Mouse (Mus musculus): ENCODE results near the gene Sar1b. TPM values are rescaled to one million over a fixed set of nuclear protein-coding genes. Genes with fewer than 3 reads are reported as not detected.

Gene Sar1b
- polyA plus RNA-seq, 1 experiment from 2014 or later: 110 TPM

GRCm38 (mm10) chr11:51817756-51818155 lies 54.3 kb downstream of the Sar1b start:
- Histone ChIP-seq H3K4me2 (ENCODE audit: low read depth, low read length) (no peak overlapping the region), H3K36me3 (ENCODE audit: control insufficient read depth, insufficient read depth, low read length) (peaks cover 22% of the 10 kb centered on the region), H3K4me1 (replicated peaks; ENCODE audit: control insufficient read depth, insufficient read depth, low read length) (no peaks in the 10 kb centered on the region), H3K9me3 (ENCODE audit: control insufficient read depth, low read length) (no peaks in the 10 kb centered on the region), H3K27ac (ENCODE audit: low read length) (no peak overlapping the region), H3K9ac (ENCODE audit: low read length) (no peak overlapping the region), H3K27me3 (ENCODE audit: control insufficient read depth, insufficient read depth, low read depth, low read length) (no peaks in the 10 kb centered on the region), H3K4me3 (ENCODE audit: low read length) (no peak overlapping the region)
- 34% methylated on average over 6 of the region's 6 CpGs for WGBS
- peak; percentile 32; the same call in 1 of the 2 replicates for ATAC-seq (ENCODE audit: low read depth)

GRCm38 (mm10) chr11:51818837-51819236 lies 55.4 kb downstream of the Sar1b start:
- Histone ChIP-seq H3K4me3 (ENCODE audit: low read length) (no peak overlapping the region), H3K36me3 (ENCODE audit: control insufficient read depth, insufficient read depth, low read length) (peaks cover 19% of the 10 kb centered on the region)

GRCm38 (mm10) chr11:51819964-51820363 lies 56.5 kb downstream of the Sar1b start:
- 70% methylated on average over 3 of the region's 3 CpGs for WGBS
- no peak overlapping the region for H3K4me3 ChIP-seq (ENCODE audit: low read length)
- no peak overlapping the region for H3K27ac ChIP-seq (ENCODE audit: low read length)
- no peaks in the 10 kb centered on the region for H3K27me3 ChIP-seq (ENCODE audit: control insufficient read depth, insufficient read depth, low read depth, low read length)
- peaks cover 18% of the 10 kb centered on the region for H3K36me3 ChIP-seq (ENCODE audit: control insufficient read depth, insufficient read depth, low read length)
- H3K4me1 ChIP-seq (replicated peaks; ENCODE audit: control insufficient read depth, insufficient read depth, low read length): no peaks in the 10 kb centered on the region; the same call in 1 of the 2 replicates
- no peak overlapping the region for H3K4me2 ChIP-seq (ENCODE audit: low read depth, low read length)
- H3K9ac ChIP-seq (ENCODE audit: low read length): no peak overlapping the region
- ATAC-seq (ENCODE audit: low read depth): no peak
- H3K9me3 ChIP-seq (ENCODE audit: control insufficient read depth, low read length): no peaks in the 10 kb centered on the region

More at GRCm38 (mm10) chr11:51818837-51819236, 55.4 kb downstream of the Sar1b start:
- no peak overlapping the region for H3K4me2 ChIP-seq (ENCODE audit: low read depth, low read length)
- ATAC-seq (ENCODE audit: low read depth): no peak
- H3K27me3 ChIP-seq (ENCODE audit: control insufficient read depth, insufficient read depth, low read depth, low read length): no peaks in the 10 kb centered on the region
- H3K27ac ChIP-seq (ENCODE audit: low read length): no peak overlapping the region
- no peak overlapping the region for H3K9ac ChIP-seq (ENCODE audit: low read length)
- 88% methylated on average over 4 of the region's 4 CpGs for WGBS
- no peaks in the 10 kb centered on the region for H3K9me3 ChIP-seq (ENCODE audit: control insufficient read depth, low read length)
- H3K4me1 ChIP-seq (replicated peaks; ENCODE audit: control insufficient read depth, insufficient read depth, low read length): no peaks in the 10 kb centered on the region

GRCm38 (mm10) chr11:51820861-51821260 lies 57.4 kb downstream of the Sar1b start:
- H3K36me3 ChIP-seq (ENCODE audit: control insufficient read depth, insufficient read depth, low read length): peaks cover 15% of the 10 kb centered on the region
- WGBS: 30% methylated on average over 11 of the region's 11 CpGs
- ATAC-seq (ENCODE audit: low read depth): no peak; the same call in 1 of the 2 replicates

GRCm38 (mm10) chr11:51822736-51823135 lies 59.2 kb downstream of the Sar1b start:
- Histone ChIP-seq H3K9ac (ENCODE audit: low read length) (no peak overlapping the region), H3K4me2 (ENCODE audit: low read depth, low read length) (no peak overlapping the region), H3K4me1 (replicated peaks; ENCODE audit: control insufficient read depth, insufficient read depth, low read length) (no peaks in the 10 kb centered on the region; the same call in 1 of the 2 replicates), H3K4me3 (ENCODE audit: low read length) (no peak overlapping the region), H3K36me3 (ENCODE audit: control insufficient read depth, insufficient read depth, low read length) (peaks cover 12% of the 10 kb centered on the region), H3K9me3 (ENCODE audit: control insufficient read depth, low read length) (no peaks in the 10 kb centered on the region), H3K27me3 (ENCODE audit: control insufficient read depth, insufficient read depth, low read depth, low read length) (no peaks in the 10 kb centered on the region), H3K27ac (ENCODE audit: low read length) (no peak overlapping the region)
- no peak for ATAC-seq (ENCODE audit: low read depth)
- WGBS: 27% methylated on average over 4 of the region's 4 CpGs

More at GRCm38 (mm10) chr11:51820861-51821260, 57.4 kb downstream of the Sar1b start:
- H3K27ac ChIP-seq (ENCODE audit: low read length): no peak overlapping the region
- no peaks in the 10 kb centered on the region; the same call in 1 of the 2 replicates for H3K4me1 ChIP-seq (replicated peaks; ENCODE audit: control insufficient read depth, insufficient read depth, low read length)
- H3K9me3 ChIP-seq (ENCODE audit: control insufficient read depth, low read length): no peaks in the 10 kb centered on the region
- no peak overlapping the region for H3K4me2 ChIP-seq (ENCODE audit: low read depth, low read length)
- no peak overlapping the region for H3K9ac ChIP-seq (ENCODE audit: low read length)
- no peaks in the 10 kb centered on the region for H3K27me3 ChIP-seq (ENCODE audit: control insufficient read depth, insufficient read depth, low read depth, low read length)
- no peak overlapping the region for H3K4me3 ChIP-seq (ENCODE audit: low read length)

- 89% methylated on average over 11 of the region's 11 CpGs for WGBS
- Histone ChIP-seq H3K4me1 (replicated peaks; ENCODE audit: control insufficient read depth, insufficient read depth, low read length) (no peaks in the 10 kb centered on the region; the same call in 1 of the 2 replicates), H3K27ac (ENCODE audit: low read length) (no peak overlapping the region), H3K9ac (ENCODE audit: low read length) (no peak overlapping the region), H3K27me3 (ENCODE audit: control insufficient read depth, insufficient read depth, low read depth, low read length) (no peaks in the 10 kb centered on the region), H3K9me3 (ENCODE audit: control insufficient read depth, low read length) (no peaks in the 10 kb centered on the region), H3K4me3 (ENCODE audit: low read length) (no peak overlapping the region), H3K36me3 (ENCODE audit: control insufficient read depth, insufficient read depth, low read length) (peaks cover 12% of the 10 kb centered on the region), H3K4me2 (ENCODE audit: low read depth, low read length) (no peak overlapping the region)
- no peak for ATAC-seq (ENCODE audit: low read depth)
These were observed 59.8 kb downstream of the Sar1b start for GRCm38 (mm10) chr11:51823271-51823670.

GRCm38 (mm10) chr11:51823963-51824753 lies 60.7 kb downstream of the Sar1b start:
- peak; percentile 53 for ATAC-seq (ENCODE audit: low read depth)
- WGBS: 86% methylated on average over 3 of the region's 3 CpGs

GRCm38 (mm10) chr11:51824867-51825424 lies 61.5 kb downstream of the Sar1b start:
- 73% methylated on average over 19 of the region's 19 CpGs for WGBS
- Histone ChIP-seq H3K36me3 (ENCODE audit: control insufficient read depth, insufficient read depth, low read length) (peaks cover 9% of the 10 kb centered on the region), H3K27ac (ENCODE audit: low read length) (no peak overlapping the region), H3K4me3 (ENCODE audit: low read length) (no peak overlapping the region), H3K9ac (ENCODE audit: low read length) (no peak overlapping the region), H3K4me1 (replicated peaks; ENCODE audit: control insufficient read depth, insufficient read depth, low read length) (no peaks in the 10 kb centered on the region; the same call in 1 of the 2 replicates), H3K9me3 (ENCODE audit: control insufficient read depth, low read length) (no peaks in the 10 kb centered on the region), H3K27me3 (ENCODE audit: control insufficient read depth, insufficient read depth, low read depth, low read length) (no peaks in the 10 kb centered on the region), H3K4me2 (ENCODE audit: low read depth, low read length) (no peak overlapping the region)
- no peak for ATAC-seq (ENCODE audit: low read depth)

More at GRCm38 (mm10) chr11:51823963-51824753, 60.7 kb downstream of the Sar1b start:
- H3K36me3 ChIP-seq (ENCODE audit: control insufficient read depth, insufficient read depth, low read length): peaks cover 9% of the 10 kb centered on the region
- H3K27ac ChIP-seq (ENCODE audit: low read length): no peak overlapping the region
- H3K9me3 ChIP-seq (ENCODE audit: control insufficient read depth, low read length): no peaks in the 10 kb centered on the region
- H3K4me2 ChIP-seq (ENCODE audit: low read depth, low read length): no peak overlapping the region
- H3K4me1 ChIP-seq (replicated peaks; ENCODE audit: control insufficient read depth, insufficient read depth, low read length): no peaks in the 10 kb centered on the region; the same call in 1 of the 2 replicates
- no peak overlapping the region for H3K4me3 ChIP-seq (ENCODE audit: low read length)
- no peaks in the 10 kb centered on the region for H3K27me3 ChIP-seq (ENCODE audit: control insufficient read depth, insufficient read depth, low read depth, low read length)
- H3K9ac ChIP-seq (ENCODE audit: low read length): no peak overlapping the region

Data from lung, embryonic 16.5 days (tissue).